Mouse (Mus musculus) B cell, adult 62 days (primary cell): ENCODE measurements around the gene Prrg2. TPM values are rescaled to one million over a fixed set of nuclear protein-coding genes. Genes with fewer than 3 reads are reported as not detected.

Source experiments
- total RNA-seq: library from RNA; stranded (reverse); gene quantifications from 4 replicates; pipeline ENCODE4 v1.2.4, GENCODE M21; 2023

Gene Prrg2
- 2.5 to 3.6 TPM (median 3.0 TPM) in 4 replicates for total RNA-seq

DNA sequence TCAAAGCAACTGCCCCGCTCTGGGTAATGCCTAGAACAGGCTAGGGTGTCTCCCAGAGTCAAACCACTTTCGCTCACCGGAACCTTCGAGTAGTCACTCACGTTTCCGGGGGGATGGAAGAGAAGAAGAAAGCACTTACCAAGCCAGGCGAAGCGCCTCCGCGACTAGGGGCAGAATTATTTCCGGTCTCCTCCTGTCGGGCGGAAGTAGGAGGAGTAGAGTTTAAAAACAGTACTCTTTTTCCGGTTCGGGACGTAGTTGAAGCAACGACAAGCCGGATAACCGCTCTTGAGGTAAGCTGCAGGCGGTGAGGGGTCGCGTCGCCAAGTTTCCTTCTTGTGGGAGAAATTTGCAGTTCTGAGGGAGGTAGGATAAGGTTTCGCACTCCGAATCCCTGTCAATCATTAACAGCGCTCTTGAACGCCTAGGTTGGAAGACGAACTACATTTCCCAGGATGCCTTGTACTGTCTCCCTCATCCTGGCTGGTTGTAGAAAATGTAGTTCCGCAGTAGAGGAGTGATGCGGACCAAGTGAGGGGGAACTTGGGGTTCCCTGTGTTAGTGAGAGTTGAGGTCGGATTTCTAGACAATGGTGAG lies at the start of gene Prrg2, which contains the start of gene Nosip:
Prrg2 (minus strand) TSS at position 439 of the 597 bp plus-strand sequence.
Nosip (plus strand) TSS at position 191 of the 597 bp plus-strand sequence.

GRCm38 (mm10) chr7:45103652-45104180 lies 41.2 kb upstream of the Prrg2 start, which contains the start of gene Fcgrt:
Gene Fcgrt, minus strand, starts transcription at chr7:45103851.

DNA sequence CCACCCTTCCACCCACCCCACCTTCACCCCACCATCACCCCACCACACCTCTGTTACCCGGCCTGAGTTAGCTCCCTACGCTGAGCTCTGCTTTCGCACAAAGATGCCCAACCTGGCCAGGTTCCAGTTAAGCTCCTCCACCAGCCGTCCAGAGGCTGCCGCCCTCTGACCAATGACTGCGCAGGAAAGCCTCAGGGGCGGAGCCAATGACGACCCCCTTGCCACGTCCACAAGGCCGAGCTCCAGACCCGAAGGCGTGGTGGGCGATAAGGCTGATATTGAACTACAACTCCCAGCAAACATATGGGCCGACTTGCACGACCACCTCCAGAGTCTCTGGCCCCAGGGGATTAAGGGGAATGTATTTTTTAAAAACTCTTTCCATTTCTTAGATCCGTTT lies 29.6 kb upstream of the Prrg2 start, which contains the start of gene Rcn3:
Rcn3 (minus strand) TSS at position 174 of the 400 bp plus-strand sequence.

GRCm38 (mm10) chr7:45052862-45053116 lies 9.7 kb downstream of the Prrg2 start, which contains the start of gene Prr12:
Gene Prr12, minus strand, starts transcription at chr7:45052881.

DNA sequence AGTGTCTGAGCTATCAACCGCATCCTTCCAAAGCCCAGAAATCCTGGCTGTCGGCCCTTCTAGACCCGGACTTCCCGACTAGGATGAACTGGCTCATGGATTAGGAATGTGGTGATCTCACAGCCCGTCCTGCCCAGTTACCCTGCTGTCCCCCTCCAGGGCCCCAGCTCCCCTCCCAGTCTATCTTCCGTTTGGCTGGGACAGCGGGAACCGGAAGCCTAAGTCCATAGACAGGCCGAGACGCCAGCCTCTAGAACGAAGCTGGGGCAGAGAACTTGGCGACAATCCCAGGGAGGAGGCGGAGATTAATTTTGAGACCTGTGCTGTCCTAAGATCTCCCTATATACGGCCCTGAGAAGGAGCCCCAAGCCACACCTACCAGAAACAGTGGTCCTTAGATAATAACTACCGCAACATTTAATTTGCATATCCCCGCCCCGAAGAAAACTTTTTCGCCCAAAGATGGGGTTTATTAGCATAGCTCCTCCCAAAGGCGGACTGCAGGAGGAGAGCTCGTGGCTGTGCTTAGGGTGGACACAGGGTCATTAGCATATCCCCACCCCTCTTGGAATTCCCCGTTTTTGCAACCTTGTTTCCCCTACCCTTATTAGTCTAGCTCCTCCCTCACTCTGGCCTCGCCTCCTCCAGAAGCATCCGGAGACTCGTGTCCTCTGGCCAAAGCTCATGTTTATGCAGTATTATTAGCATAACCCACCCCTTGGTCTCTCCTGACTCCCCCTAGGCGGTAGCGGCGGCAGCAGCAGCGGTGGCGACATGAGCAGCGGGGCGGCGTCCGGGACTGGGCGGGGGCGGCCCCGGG lies 45.0 kb downstream of the Prrg2 start, which contains the start of gene Rras:
Rras (plus strand) TSS at position 720 of the 820 bp plus-strand sequence.

DNA sequence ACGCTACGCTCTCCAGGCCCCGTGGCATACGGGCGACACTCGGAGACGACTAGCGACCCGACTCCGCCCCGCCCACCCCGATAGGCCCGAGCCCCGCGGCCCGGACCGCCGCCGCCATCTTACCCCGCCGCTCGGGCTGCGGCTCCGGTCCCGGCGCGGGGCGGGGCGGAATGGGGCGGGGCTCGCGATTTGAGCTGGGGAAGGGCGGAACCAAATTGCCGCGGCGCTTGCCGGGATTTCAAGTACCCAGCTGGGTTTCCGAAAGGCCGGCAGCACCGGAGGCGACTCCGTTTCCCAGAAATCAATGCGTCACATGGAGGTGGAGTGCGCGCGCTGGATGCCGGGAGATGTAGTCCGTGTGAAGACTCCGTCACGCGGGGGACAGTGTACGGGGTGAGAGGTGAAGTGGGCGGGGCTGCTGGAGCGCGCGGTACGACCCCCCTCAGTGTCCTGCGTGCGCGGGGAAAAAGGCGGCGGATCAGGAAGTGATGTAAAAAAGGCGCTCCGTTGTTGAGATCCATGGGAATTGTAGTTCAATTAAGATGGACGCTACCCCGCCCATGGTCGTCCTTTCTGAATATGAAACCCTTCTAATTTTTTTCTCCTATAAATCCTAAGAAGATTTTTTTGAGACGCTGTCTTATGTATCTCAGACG lies 46.4 kb downstream of the Prrg2 start, which contains the start of gene Scaf1:
Scaf1 (minus strand) TSS at position 407 of the 656 bp plus-strand sequence.

Other genes starting within 250 kb of the Prrg2 start
- 38.1 to 43.6 TPM (median 42.2 TPM) in 4 replicates for gene Nup62, start 246.6 kb downstream of the Prrg2 start, total RNA-seq
- 107 to 141 TPM (median 132 TPM) in 4 replicates for gene Il4i1, start 246.3 kb downstream of the Prrg2 start, total RNA-seq
- gene Atf5, start 246.0 kb downstream of the Prrg2 start, total RNA-seq = 4.4 to 5.2 TPM (median 4.4 TPM) in 4 replicates
- gene Akt1s1, start 213.7 kb downstream of the Prrg2 start, total RNA-seq = 29.9 to 41.1 TPM (median 31.8 TPM) in 4 replicates
- 115 to 148 TPM (median 127 TPM) in 4 replicates for gene Tbc1d17, start 213.6 kb downstream of the Prrg2 start, total RNA-seq
- 67.9 to 83.2 TPM (median 71.0 TPM) in 4 replicates for gene Pnkp, start 205.5 kb downstream of the Prrg2 start, total RNA-seq
- 15.9 to 30.2 TPM (median 18.0 TPM) in 4 replicates for gene Ptov1, start 192.9 kb downstream of the Prrg2 start, total RNA-seq
- 55.3 to 70.3 TPM (median 69.2 TPM) in 4 replicates for gene Med25, start 170.0 kb downstream of the Prrg2 start, total RNA-seq
- 23.2 to 35.7 TPM (median 31.8 TPM) in 4 replicates for gene Fuz, start 166.6 kb downstream of the Prrg2 start, total RNA-seq
- gene Ap2a1, start 133.2 kb downstream of the Prrg2 start, total RNA-seq = 80.9 to 89.4 TPM (median 83.8 TPM) in 4 replicates
- not detected in 4 replicates for gene Tsks, start 119.5 kb downstream of the Prrg2 start, total RNA-seq
- 0.60 TPM in 1 of 4 replicates, not detected in the others for gene Cpt1c, start 87.8 kb downstream of the Prrg2 start, total RNA-seq
- gene Prmt1, start 76.1 kb downstream of the Prrg2 start, total RNA-seq = 144 to 150 TPM (median 149 TPM) in 4 replicates
- 149 to 182 TPM (median 160 TPM) in 4 replicates for gene Irf3, start 65.0 kb downstream of the Prrg2 start, total RNA-seq
- gene Bcl2l12, start 64.0 kb downstream of the Prrg2 start, total RNA-seq = 31.3 to 35.1 TPM (median 34.3 TPM) in 4 replicates
- 92.2 to 102 TPM (median 101 TPM) in 4 replicates for gene Scaf1, start 46.3 kb downstream of the Prrg2 start, total RNA-seq
- 13.1 to 16.8 TPM (median 14.4 TPM) in 4 replicates for gene Rras, start 44.7 kb downstream of the Prrg2 start, total RNA-seq
- 69.9 to 75.6 TPM (median 73.7 TPM) in 4 replicates for gene Prr12, start 9.8 kb downstream of the Prrg2 start, total RNA-seq
- gene Nosip, start 248 bp downstream of the Prrg2 start, total RNA-seq = 51.4 to 59.1 TPM (median 57.5 TPM) in 4 replicates
- gene Rcn3, start 29.5 kb upstream of the Prrg2 start, total RNA-seq = 2.1 to 5.0 TPM (median 2.8 TPM) in 4 replicates
- 27.9 to 34.9 TPM (median 30.5 TPM) in 4 replicates for gene Fcgrt, start 41.2 kb upstream of the Prrg2 start, total RNA-seq
- 2,382 to 2,495 TPM (median 2,446 TPM) in 4 replicates for gene Rps11, start 61.8 kb upstream of the Prrg2 start, total RNA-seq
- 4,153 to 4,573 TPM (median 4,453 TPM) in 4 replicates for gene Rpl13a, start 66.1 kb upstream of the Prrg2 start, total RNA-seq
- not detected in 4 replicates for gene Gm45713, start 73.6 kb upstream of the Prrg2 start, total RNA-seq
- gene Flt3l, start 73.8 kb upstream of the Prrg2 start, total RNA-seq = 65.5 to 79.4 TPM (median 71.3 TPM) in 4 replicates
- 40.9 to 53.7 TPM (median 42.8 TPM) in 4 replicates for gene Pih1d1, start 91.6 kb upstream of the Prrg2 start, total RNA-seq
- 104 to 117 TPM (median 113 TPM) in 4 replicates for gene Aldh16a1, start 91.9 kb upstream of the Prrg2 start, total RNA-seq
- not detected in 4 replicates for gene Slc17a7, start 101.3 kb upstream of the Prrg2 start, total RNA-seq
- gene Gfy, start 116.9 kb upstream of the Prrg2 start, total RNA-seq = not detected in 4 replicates
- not detected in 4 replicates for gene Pth2, start 118.3 kb upstream of the Prrg2 start, total RNA-seq
- gene Ccdc155, start 142.2 kb upstream of the Prrg2 start, total RNA-seq = 0.33 to 1.3 TPM (median 0.63 TPM) in 4 replicates
- gene Dkkl1, start 149.5 kb upstream of the Prrg2 start, total RNA-seq = 0.86 to 2.6 TPM (median 1.2 TPM) in 3 of 4 replicates, not detected in the other
- gene Tead2, start 153.1 kb upstream of the Prrg2 start, total RNA-seq = not detected in 4 replicates
- 1,712 to 1,809 TPM (median 1,728 TPM) in 4 replicates for gene Cd37, start 176.4 kb upstream of the Prrg2 start, total RNA-seq
- not detected in 4 replicates for gene Slc6a16, start 178.4 kb upstream of the Prrg2 start, total RNA-seq
- 0.95 to 1.4 TPM (median 0.98 TPM) in 3 of 4 replicates, not detected in the other for gene Slc6a21, start 214.8 kb upstream of the Prrg2 start, total RNA-seq